Mouse (Mus musculus): Measurements from ENCODE around the gene Nup85. TPM values are rescaled to one million over a fixed set of nuclear protein-coding genes. Genes with fewer than 3 reads are reported as not detected.
A peak's percentile ranks its signal among the peaks of the same experiment; 100 is the strongest.

Gene Nup85
- total RNA-seq, 2 experiments from 2014 or later, result 17.2 to 18.6 TPM

DNA sequence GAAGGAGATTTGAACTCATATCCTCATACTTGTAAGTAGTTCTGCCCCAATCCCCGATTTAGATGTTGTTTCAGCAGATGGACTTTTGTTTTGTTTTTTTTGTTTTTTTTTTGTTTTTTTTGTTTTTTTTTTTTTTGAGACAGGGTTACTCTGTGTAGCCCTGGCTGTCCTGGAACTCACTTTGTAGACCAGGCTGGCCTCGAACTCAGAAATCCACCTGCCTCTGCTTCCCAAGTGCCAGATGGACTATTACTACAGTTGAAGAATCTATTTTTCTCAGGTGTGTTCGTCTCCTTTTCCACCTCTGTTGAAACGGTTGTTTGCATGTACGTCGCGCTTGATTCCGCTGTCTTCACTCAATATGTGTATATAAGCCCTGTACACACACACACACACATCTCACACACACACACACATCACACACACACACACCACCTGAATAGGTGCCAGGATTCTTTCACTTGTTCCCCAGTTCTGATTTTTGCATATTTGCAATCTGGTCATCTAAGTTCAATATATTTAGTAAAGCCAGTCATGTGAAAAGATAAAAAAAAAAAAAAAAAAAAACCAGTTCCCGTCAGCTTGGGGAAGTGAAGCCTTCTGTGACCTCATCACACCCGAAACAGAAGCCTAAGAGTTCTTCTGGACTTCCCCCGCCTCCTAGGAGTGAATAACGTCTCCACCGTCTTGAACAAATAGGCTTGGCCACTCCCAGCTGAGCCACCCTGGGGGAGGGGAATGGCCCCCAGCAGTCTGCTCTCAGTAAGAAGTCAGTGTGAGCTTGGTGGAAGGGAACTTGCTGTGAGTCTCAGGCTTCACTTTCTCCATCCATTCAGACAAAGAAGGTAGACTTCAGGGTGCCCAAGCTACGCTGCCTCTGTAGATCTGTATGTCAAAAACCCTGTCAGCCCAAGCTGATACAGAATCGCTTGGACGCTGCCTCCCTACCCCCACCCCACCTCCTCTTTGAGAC, 66.6 kb downstream of the Nup85 start:
- Histone ChIP-seq H3K27ac (no peak overlapping the region; the same call in 1 of the 2 replicates), H3K4me3 (no peak overlapping the region)
- DNase-seq, result no peak
- intact Hi-C loops (cut with DNase I), result loop anchor here (5.0 kb wide), 2 partner anchors 81 to 181 kb away; partner anchors contain the start of genes Caskin2 and Tsen54
- TF ChIP-seq CTCF (IDR thresholded peaks at IDR 0.05), result no peak

DNA sequence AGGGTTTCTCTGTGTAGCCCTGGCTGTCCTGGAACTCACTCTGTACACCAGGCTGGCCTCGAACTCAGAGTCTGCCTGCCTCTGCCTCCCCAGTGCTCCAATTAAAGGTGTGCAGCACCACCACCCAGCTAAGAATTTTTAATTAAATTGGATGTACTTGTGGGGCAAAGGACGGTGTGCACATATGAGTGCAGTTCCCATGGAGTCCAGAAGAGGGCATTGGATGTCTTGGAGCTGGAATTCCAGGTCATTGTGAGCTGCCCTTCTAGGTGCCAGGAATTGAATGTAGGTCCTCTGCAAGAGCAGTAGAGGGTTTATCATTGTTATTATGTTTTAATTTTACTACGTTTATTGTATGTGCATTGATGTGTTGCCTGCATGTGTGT, 67.3 kb downstream of the Nup85 start:
- intact Hi-C loops (cut with DNase I), result loop anchor here (5.0 kb wide), 2 partner anchors 81 to 181 kb away; partner anchors contain the start of genes Caskin2 and Tsen54
- peak; percentile 59 for DNase-seq
- TF ChIP-seq CTCF (IDR thresholded peaks at IDR 0.05), result peak; percentile 81
- no peak overlapping the region for H3K4me3 ChIP-seq
- H3K27ac ChIP-seq, result no peak overlapping the region; the same call in 1 of the 2 replicates

DNA sequence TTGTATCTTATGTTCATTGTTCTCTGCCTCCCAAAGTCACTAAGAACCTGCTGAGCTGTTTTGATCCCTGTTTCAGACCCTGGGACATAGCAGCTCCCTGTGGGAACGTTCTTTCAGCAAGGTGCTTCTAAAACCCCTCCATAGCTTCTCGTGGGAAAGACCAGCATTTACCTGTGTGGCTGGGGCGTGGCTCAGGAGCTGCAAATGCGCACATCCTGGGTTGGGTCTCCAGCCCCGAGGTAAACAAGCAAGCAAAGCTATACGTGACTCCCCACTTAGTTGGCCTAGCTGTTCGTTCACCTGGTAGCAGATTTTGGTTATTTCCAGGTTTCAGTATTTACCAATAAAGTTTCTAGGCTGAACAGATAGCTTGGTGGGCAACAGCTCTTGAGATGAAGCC, 68.0 kb downstream of the Nup85 start:
- Histone ChIP-seq H3K27ac (no peak overlapping the region), H3K4me3 (no peak overlapping the region)
- DNase-seq, result no peak
- intact Hi-C loops (cut with DNase I), result loop anchor here (5.0 kb wide), 2 partner anchors 80 to 180 kb away; partner anchors contain the start of genes Caskin2 and Tsen54
- TF ChIP-seq CTCF (IDR thresholded peaks at IDR 0.05), result no peak

DNA sequence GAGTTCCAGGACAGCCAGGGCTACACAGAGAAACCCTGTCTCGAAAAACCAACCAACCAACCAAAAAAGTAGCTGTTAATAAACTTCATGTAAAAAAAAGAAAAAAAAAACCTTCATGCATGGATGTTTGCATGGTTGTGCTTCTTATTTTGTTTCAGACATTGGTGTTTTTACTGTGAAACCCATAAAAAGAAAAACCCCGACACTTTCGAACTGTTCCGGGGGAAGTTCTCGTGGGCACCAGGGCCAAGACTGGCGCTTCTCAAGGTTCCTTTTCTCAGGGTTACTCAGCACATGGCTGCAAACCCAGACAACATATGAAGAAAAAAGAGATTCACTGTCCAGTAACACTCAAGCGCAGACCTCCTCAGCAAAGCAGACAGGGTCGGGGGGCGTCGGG, 68.6 kb downstream of the Nup85 start:
- DNase-seq, result no peak
- TF ChIP-seq CTCF (IDR thresholded peaks at IDR 0.05), result no peak

More for the DNA sequence above, 68.6 kb downstream of the Nup85 start:
- no peak overlapping the region for H3K4me3 ChIP-seq
- no peak overlapping the region for H3K27ac ChIP-seq
- intact Hi-C loops (cut with DNase I), result loop anchor here (5.0 kb wide), 2 partner anchors 79 to 179 kb away; partner anchors contain the start of genes Caskin2 and Tsen54

Other genes starting within 250 kb of the Nup85 start
- under 1 TPM; 0.61 to 0.81 TPM for gene Ush1g, start 242.4 kb upstream of the Nup85 start, total RNA-seq (2021)
- gene Otop3, start 229.7 kb upstream of the Nup85 start, total RNA-seq (2021), result not detected
- gene Hid1, start 196.7 kb upstream of the Nup85 start, total RNA-seq (2021), result 1 to 10 TPM; 1.0 to 1.2 TPM
- gene Cdr2l, start 182.5 kb upstream of the Nup85 start, total RNA-seq (2021), result 1 to 10 TPM; 1.5 to 2.0 TPM
- gene Mrpl58, start 160.7 kb upstream of the Nup85 start, total RNA-seq (2021), result 10 to 100 TPM; 79.2 to 99.2 TPM
- gene Atp5h, start 144.5 kb upstream of the Nup85 start, total RNA-seq (2021), result 100 to 1,000 TPM; 680 to 956 TPM
- gene Kctd2, start 144.3 kb upstream of the Nup85 start, total RNA-seq (2021), result 10 to 100 TPM; 14.8 to 22.3 TPM
- not detected for gene Trim80, start 123.9 kb upstream of the Nup85 start, total RNA-seq (2021)
- gene Slc16a5, start 102.0 kb upstream of the Nup85 start, total RNA-seq (2021), result not detected
- gene Armc7, start 88.8 kb upstream of the Nup85 start, total RNA-seq (2021), result under 1 TPM; 0.95 to 0.99 TPM
- 1 to 10 TPM; 5.8 to 7.7 TPM for gene Nt5c, start 72.6 kb upstream of the Nup85 start, total RNA-seq (2021)
- 10 to 100 TPM; 38.4 to 40.9 TPM for gene Jpt1, start 50.0 kb upstream of the Nup85 start, total RNA-seq (2021)
- gene Sumo2, start 28.2 kb upstream of the Nup85 start, total RNA-seq (2021), result 100 to 1,000 TPM; 138 to 164 TPM
- 10 to 100 TPM; 66.8 to 88.5 TPM for gene Mrps7, start 39.5 kb downstream of the Nup85 start, total RNA-seq (2021)
- 10 to 100 TPM; 18.8 to 20.7 TPM for gene Gga3, start 39.6 kb downstream of the Nup85 start, total RNA-seq (2021)
- 10 to 100 TPM; 46.0 to 55.0 TPM for gene Mif4gd, start 48.5 kb downstream of the Nup85 start, total RNA-seq (2021)
- gene Slc25a19, start 63.9 kb downstream of the Nup85 start, total RNA-seq (2021), result 10 to 100 TPM; 43.1 to 51.5 TPM
- 10 to 100 TPM; 60.3 to 74.7 TPM for gene Grb2, start 144.2 kb downstream of the Nup85 start, total RNA-seq (2021)
- 10 to 100 TPM; 90.6 to 99.5 TPM for gene Tmem94, start 201.0 kb downstream of the Nup85 start, total RNA-seq (2021)
- 10 to 100 TPM; 14.5 to 19.2 TPM for gene Caskin2, start 249.2 kb downstream of the Nup85 start, total RNA-seq (2021)